Mouse (Mus musculus) fibroblast of lung, adult 2 months (primary cell): ENCODE measurements around the gene Ska2.
A peak's percentile ranks its signal among the peaks of the same experiment; 100 is the strongest.

Experiments used
- DNase-seq: peaks from one replicate; pipeline ENCODE4 v3.0.0-alpha.2; 2011; ENCODE audit warnings: low read depth

Gene Ska2

DNA sequence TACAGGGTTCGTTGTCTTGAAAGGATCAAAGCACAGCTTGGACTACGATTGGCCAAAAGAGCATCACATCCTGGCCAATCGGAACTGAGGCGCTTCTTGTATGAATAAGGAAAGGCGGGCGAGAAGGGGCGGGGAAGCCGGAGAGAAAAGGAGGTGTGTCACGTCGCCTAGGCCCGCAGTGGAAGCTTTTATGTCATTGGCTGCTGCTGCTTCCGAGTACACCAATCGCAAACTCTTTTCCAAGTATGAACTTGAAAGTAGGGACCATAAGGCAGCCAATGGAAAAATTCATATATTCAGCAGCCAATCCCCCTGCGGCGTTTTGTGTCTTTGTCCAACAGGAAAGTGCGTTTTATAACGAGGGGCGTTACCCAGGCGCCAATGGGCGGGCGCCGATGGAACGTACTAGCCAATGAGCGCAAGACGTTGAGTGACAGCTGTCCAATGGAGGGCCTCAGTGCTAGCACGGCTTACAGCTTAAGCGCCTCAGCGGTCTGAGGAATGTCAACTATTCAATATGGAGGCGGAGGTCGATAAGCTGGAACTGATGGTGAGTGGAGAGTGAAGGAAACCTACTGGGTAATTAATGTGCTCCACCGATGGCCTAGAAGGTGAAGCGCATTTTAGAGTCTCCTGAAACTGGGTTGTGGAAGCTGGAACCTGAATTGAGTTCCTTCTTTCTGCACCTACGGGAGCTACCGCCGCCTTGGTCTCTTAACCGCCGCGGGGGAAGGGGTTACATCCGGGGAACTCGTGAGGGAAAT lies at the start of gene Ska2:
TSS of gene Ska2 (plus strand) at position 480 of the 764 bp plus-strand sequence.
- peak; percentile 100 for DNase-seq

DNA sequence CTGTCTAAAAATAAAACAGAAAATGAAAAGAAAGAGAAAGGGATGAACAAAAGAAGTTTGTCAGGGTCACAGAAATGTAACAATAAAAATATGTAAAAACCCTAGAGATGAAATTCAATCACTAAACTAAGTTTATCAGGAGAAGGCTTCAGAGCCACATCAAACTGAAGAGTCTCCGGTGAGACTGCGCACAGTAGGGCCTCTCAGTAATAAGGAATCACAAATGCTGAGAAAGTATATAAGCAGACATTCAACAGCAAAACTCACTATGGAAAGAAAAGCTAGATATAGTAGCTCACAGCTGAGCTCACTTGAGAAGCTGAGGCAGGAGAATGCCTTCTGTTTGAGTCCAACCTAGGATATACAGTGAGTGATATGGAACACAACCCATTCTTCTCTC lies 48.6 kb upstream of the Ska2 start:
- no peak for DNase-seq

DNA sequence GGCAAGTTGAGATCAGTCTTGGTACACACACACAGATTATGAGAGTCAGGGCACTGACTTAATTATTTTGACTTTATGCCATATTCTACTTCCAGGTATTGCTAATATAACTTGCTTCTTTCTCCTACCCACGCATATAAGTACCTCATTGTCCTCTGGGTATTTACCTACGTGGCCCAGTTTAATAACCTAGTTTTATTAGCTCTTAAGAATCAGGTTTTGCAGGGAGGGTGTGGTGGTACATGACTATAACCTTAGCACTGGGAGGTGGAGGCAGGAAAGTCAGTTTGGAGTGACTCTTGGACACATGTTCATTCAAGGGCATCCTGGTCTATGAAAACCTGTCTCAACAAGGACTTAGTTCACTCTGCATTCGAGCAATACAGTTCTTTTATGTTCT lies 46.9 kb upstream of the Ska2 start:
- DNase-seq = no peak

DNA sequence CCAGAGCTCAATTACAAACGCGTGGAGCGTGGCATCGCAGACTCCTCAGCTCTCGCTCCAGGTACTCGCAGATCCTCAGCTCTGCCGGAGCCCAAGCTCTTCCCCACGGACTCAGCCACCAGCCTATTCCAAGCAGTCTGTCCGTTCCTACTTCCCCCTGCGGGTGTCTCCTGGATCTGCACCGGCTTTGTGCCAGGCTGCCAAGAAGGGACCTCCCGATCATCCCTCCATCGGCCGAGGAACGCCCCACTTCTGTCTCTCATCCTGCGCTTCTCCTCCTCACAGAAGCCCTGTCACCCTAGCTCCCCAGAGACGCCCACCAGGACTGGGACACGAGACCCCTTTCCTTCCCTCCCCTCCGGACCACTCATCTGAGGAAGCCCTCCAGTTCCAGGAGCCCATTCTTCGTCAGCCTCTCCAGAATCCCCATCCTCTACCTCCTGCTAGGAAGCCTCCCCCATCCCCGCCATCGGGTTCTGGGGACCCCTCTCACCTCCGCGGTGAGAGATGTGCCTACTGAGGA lies 35.6 kb upstream of the Ska2 start:
- DNase-seq = peak; percentile 33

- peak; percentile 64 for DNase-seq
These were observed 35.1 kb upstream of the Ska2 start, which contains the start of gene Gdpd1 for GRCm38 (mm10) chr11:87073866-87074440. Gdpd1 (minus strand) TSS chr11:87074062.

DNA sequence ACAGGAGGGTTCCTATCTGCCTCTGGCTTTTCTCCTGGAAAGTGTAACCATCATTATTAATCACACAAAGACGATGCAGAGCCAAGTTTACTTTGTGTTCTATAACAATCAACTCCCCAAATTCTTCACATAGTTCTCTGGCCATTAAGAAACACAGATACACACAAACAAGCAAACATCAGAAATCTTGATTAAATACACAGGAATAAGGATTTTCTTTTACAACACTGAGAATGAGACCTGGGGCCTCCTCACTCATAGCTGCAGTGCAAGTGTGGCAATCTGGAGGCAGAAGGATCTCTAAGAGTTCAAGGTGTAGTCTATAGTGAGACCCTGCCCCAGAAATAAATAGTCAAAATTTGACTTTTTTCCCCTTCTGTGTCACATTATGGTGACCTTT lies 25.3 kb upstream of the Ska2 start:
- DNase-seq = no peak

- DNase-seq = no peak
These were observed 23.6 kb upstream of the Ska2 start for GRCm38 (mm10) chr11:87085461-87085860.

- peak; percentile 77 for DNase-seq
These were observed 22.6 kb upstream of the Ska2 start, which contains the start of gene Smg8 for GRCm38 (mm10) chr11:87086290-87086984. Smg8 (minus strand) TSS chr11:87086774.

- DNase-seq = no peak
These were observed 21.9 kb upstream of the Ska2 start for GRCm38 (mm10) chr11:87087142-87087541.

- no peak for DNase-seq
These were observed 652 bp upstream of the Ska2 start, which contains the start of gene Prr11 for GRCm38 (mm10) chr11:87108409-87108754. Prr11 (minus strand) TSS chr11:87108708.

GRCm38 (mm10) chr11:87109519-87110171 lies 611 bp downstream of the Ska2 start:
- no peak for DNase-seq

DNA sequence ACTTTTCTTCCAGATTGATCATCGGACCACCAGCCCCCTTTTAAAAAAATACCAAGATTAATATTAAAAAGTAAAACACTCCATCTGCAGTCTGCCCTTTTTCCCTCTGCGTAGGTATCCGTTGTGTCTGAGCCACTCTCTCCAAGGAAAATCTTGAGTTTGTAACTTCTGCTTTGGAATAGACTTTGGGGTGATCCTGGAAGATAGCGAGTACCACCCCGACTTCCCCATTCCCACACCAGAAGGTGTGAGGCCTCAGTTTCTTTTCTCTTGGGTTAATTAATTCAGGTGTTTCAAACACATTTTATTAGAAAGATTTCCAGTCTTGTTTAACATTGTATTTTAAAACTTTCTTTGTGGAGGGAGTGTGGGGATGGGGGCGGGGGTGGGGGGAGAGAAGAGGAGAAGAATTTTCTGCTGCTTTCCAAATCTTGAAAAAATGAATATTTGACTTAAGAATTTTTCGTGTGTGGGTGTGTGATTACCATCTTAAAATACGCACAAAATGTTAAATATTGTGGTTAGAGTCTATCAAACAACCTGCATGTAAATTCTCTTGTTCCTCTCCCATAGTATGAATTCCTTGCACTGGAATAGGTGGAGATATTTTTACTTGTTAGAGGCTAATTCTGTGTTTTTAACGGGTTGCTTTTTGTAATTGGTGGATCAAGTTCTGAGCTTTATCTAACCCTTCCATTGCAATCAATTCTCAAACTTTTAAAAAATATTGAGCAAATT lies 1.3 kb downstream of the Ska2 start:
- no peak for DNase-seq

DNA sequence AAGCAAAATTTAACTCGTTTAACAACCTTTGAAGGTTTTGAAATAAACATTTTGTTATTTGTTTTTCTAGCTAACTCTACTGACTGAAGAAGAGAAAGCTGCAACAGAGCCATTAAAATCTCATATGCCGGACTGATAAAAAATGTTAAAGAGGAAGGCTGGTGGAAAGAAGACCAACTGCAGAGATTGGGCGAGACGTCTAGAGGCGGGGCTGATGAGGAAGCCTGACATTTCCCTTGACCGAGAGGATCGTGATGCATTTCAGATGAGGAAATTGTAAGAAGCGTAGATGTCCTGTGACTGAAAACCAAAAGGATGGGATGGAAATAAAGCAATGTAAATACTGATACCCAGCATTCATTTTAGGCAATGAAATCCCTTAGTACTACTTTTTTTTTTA lies 12.8 kb downstream of the Ska2 start:
- DNase-seq = no peak

DNA sequence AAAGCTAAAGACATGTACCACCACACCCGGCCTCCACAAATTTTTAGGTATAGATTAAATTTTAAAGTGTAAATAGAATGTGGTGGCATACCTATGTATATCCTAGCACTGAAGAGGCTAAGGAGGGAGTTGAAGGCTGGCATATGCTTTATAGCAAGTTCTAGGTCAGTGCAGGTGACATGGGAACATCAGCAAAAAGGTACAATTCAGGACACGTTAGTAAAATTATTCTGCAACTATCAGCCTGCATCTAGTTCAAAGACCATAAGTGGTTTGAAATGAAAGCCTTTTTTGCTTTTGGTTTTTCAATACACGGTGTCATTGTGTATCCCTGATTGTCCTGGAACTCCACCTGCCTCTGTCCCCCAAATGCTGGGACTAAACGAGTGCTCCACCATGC lies 16.5 kb downstream of the Ska2 start:
- no peak for DNase-seq

GRCm38 (mm10) chr11:87126281-87126823 lies 17.3 kb downstream of the Ska2 start:
- DNase-seq = peak; percentile 9

DNA sequence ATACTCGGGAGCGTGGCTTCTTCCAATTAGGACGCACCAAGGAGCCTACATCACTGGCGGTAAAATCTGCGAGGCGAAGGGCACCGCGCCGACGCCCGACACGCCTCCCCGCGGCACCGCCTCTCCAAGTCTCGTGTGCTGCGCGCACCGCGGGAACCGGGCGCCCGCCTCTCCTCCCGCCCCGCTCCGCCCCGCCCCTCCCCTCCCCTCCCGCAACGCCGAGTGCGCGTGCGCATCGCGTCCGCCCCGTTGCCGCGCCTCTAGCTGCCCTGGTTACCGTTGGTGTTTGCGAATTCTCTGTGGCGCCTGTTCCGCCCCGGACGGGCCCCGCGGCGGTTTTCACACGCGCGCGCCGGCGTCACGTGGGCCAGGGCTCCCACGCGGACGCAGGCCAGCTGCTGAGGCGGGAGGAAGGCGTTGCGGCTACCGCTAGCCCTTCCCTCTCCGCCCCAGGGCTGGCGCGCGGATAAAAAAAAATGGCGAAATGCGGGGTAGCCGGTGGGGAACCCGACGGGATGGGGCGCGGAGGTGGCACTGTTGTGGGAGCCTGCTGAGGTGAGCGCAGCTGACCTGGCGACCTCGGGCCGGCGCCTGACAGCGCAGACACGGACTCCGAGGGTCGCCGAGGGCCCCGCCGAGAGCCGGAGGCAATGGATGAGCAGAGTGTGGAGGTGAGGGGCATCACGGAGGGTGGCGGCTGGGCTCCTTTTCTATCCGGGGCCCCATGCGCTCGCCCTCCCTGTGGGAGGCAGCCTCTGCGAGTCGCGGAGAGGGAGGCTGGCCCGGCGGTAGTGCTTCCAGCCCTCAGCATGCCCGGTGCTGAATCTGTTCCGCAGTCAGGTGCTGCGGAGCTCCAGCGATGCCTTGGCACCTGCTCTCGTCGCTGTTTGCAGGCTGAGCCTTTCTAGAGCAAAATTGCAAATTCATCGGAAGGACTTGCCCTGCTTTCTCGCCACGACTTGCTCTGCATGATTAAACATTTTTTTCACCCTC lies 18.1 kb downstream of the Ska2 start, which contains the start of gene Trim37:
TSS of gene Trim37 (plus strand) at position 254 of the 993 bp plus-strand sequence.
- peak; percentile 79 for DNase-seq

GRCm38 (mm10) chr11:87136233-87136632 lies 27.2 kb downstream of the Ska2 start:
- DNase-seq = no peak

GRCm38 (mm10) chr11:87158012-87158411 lies 49.0 kb downstream of the Ska2 start:
- no peak for DNase-seq

- DNase-seq = no peak
These were observed 53.7 kb downstream of the Ska2 start for GRCm38 (mm10) chr11:87162687-87163086.

- DNase-seq = no peak
These were observed 54.7 kb downstream of the Ska2 start for GRCm38 (mm10) chr11:87163751-87164150.
